Mouse (Mus musculus) hindbrain, embryonic 14.5 days (tissue): ENCODE measurements at regions not wholly inside any gene's neighbourhood (a gene's known extent, or its start where the extent isn't known, plus 50 kb on each side); places are given as distances from the start of the nearest gene placed in this dataset.

Source experiments
- ATAC-seq: fragments of 200-750 bp; cut with Nextera tagmentation; 2 replicates; pipeline ENCODE4 v1.8.0; 2017; ENCODE audit warnings: moderate number of reproducible peaks, mild to moderate bottlenecking, moderate TSS enrichment, moderate library complexity; ENCODE audit not compliant: low FRiP score
- DNase-seq: peaks from one replicate; pipeline ENCODE4 v3.0.0-alpha.2; 2015; ENCODE audit warnings: low spot score
- H3K27ac ChIP-seq: fragments of 300-500 bp; sonication (generic); 2 replicates; pipeline ENCODE4 v1.5.1; 2014; ENCODE audit warnings: mild to moderate bottlenecking, moderate library complexity
- H3K27me3 ChIP-seq: fragments of 300-500 bp; sonication (generic); 2 replicates; pipeline ENCODE4 v1.6.1; 2014; ENCODE audit warnings: mild to moderate bottlenecking, low read length, mixed read lengths; ENCODE audit not compliant: control insufficient read depth, insufficient read depth
- H3K36me3 ChIP-seq: fragments of 300-500 bp; sonication (generic); replicated peaks from 2 replicates; pipeline ENCODE4 v1.6.1; 2014; ENCODE audit not compliant: control insufficient read depth, insufficient read depth
- H3K4me1 ChIP-seq: fragments of 300-500 bp; sonication (generic); replicated peaks from 2 replicates; pipeline ENCODE4 v1.6.1; 2014; ENCODE audit warnings: antibody characterized with exemption, low read length, mixed read lengths; ENCODE audit not compliant: control insufficient read depth, insufficient read depth
- H3K4me2 ChIP-seq: fragments of 300-500 bp; sonication (generic); replicated peaks from 2 replicates; pipeline ENCODE4 v1.6.1; 2014; ENCODE audit warnings: mild to moderate bottlenecking, moderate library complexity
- H3K4me3 ChIP-seq: fragments of 300-500 bp; sonication (generic); replicated peaks from 2 replicates; pipeline ENCODE4 v1.5.1; 2014; ENCODE audit warnings: mild to moderate bottlenecking, low read length
- H3K9ac ChIP-seq: fragments of 300-500 bp; sonication (generic); 2 replicates; pipeline ENCODE4 v1.6.1; 2014
- H3K9me3 ChIP-seq: fragments of 300-500 bp; sonication (generic); 2 replicates; pipeline ENCODE4 v1.6.1; 2016; ENCODE audit warnings: low read length; ENCODE audit not compliant: control insufficient read depth
- WGBS: fragments of 180-500 bp; shearing (Covaris S2); extraction: QIAGEN DNeasy Blood & Tissue Kit; methylation state at CpG from one replicate; pipeline ENCODE4 v1.1.7; 2014; 5-methylcytosine and 5-hydroxymethylcytosine counted together

DNA sequence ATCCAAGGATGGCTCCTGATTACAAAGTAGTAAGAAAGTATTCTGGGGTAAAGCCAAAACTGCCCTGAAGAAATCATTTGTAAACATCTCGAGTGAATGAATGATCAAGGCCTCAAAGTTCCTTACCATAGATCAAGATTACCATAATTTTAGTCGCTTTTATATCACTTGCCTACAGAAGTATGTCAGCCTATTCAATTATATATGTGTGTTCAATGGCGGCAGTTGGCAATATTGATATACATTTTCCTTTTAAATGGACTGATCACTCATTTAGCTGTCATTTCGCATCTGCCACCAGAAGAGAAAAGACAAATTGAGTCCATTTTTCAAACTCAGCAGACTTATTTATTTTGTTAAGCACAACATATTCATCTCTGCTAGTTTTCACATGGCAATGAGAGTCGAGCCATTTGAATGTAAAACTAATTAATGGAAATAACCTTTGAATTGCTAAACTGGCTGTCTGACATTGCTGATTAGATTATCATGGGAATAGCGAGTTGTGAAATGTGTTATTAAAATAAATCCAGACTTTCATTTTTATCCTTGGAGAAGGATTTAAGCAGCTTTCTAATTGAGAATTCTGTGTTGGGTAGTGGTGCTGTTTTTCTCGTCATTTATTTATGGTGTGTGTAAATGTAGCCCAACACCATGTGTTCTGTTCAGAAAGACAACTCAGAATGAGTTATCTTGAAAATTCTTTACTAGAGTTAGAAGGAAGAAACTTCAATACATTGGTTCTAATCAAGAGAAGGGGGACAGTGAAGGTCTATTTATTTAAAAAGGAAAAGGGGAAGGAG, 350.6 kb upstream of the Clec14a start:
- 69% methylated on average over 7 of the region's 7 CpGs for WGBS
- no peak for DNase-seq
- Histone ChIP-seq H3K9me3 (no peaks in the 10 kb centered on the region), H3K36me3 (no peaks in the 10 kb centered on the region), H3K27me3 (no peaks in the 10 kb centered on the region), H3K4me2 (no peak overlapping the region), H3K4me3 (no peak overlapping the region), H3K9ac (no peak overlapping the region), H3K4me1 (no peaks in the 10 kb centered on the region), H3K27ac (no peak overlapping the region)
- ATAC-seq = no peak

DNA sequence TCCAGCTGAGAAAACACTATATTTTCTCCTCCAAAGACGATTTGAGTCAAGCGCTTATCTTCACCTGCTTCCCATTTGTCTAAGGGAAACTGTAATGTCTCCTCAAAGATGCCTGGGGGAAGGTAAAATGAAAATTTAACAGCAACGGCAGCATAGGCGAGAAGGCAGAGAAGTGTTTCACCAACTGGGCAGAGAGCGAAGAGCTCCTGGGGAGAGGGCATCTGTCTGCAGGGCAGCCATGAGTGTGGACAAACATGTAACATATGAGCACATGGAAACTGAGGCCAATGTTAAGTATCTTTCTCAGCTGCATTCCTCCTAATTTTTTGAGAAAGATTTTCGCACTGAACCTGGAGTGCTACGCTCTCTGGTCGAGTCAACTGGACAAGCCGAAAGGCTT, 325.7 kb upstream of the Clec14a start:
- DNase-seq (no peak), ATAC-seq (no peak)
- H3K4me2 ChIP-seq = no peak overlapping the region
- no peaks in the 10 kb centered on the region for H3K27me3 ChIP-seq
- WGBS = 81% methylated on average over 9 of the region's 9 CpGs
- H3K9ac ChIP-seq = no peak overlapping the region
- H3K36me3 ChIP-seq = no peaks in the 10 kb centered on the region
- peaks cover 7% of the 10 kb centered on the region; the same call in 1 of the 2 replicates for H3K4me1 ChIP-seq
- H3K9me3 ChIP-seq = no peaks in the 10 kb centered on the region
- no peak overlapping the region for H3K27ac ChIP-seq
- no peak overlapping the region for H3K4me3 ChIP-seq

DNA sequence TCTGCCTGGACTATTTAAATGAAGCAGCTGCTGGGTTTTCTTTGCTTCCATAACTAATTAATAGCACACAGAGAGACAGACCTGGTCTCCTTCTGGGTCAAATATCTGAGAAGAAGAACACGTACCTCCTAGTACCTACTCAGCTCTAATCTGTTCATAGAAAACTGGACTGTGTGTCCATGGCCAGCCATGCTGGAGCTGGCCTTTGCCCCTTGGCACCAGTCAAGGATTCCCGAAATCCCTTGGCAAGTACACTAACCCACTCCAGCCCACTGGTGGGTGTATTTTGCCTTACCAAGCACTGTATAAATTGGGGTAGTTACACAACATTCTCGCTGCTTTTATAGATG, 322.4 kb upstream of the Clec14a start:
- H3K27me3 ChIP-seq = no peaks in the 10 kb centered on the region
- DNase-seq (no peak), ATAC-seq (peak; percentile 24; the same call in 1 of the 2 replicates)
- no peak overlapping the region for H3K4me2 ChIP-seq
- H3K27ac ChIP-seq = no peak overlapping the region
- no peak overlapping the region for H3K4me3 ChIP-seq
- H3K4me1 ChIP-seq = peaks cover 7% of the 10 kb centered on the region; the same call in 1 of the 2 replicates
- no peaks in the 10 kb centered on the region for H3K36me3 ChIP-seq
- no peak overlapping the region for H3K9ac ChIP-seq
- WGBS = 79% methylated on average over 3 of the region's 3 CpGs
- no peaks in the 10 kb centered on the region for H3K9me3 ChIP-seq

DNA sequence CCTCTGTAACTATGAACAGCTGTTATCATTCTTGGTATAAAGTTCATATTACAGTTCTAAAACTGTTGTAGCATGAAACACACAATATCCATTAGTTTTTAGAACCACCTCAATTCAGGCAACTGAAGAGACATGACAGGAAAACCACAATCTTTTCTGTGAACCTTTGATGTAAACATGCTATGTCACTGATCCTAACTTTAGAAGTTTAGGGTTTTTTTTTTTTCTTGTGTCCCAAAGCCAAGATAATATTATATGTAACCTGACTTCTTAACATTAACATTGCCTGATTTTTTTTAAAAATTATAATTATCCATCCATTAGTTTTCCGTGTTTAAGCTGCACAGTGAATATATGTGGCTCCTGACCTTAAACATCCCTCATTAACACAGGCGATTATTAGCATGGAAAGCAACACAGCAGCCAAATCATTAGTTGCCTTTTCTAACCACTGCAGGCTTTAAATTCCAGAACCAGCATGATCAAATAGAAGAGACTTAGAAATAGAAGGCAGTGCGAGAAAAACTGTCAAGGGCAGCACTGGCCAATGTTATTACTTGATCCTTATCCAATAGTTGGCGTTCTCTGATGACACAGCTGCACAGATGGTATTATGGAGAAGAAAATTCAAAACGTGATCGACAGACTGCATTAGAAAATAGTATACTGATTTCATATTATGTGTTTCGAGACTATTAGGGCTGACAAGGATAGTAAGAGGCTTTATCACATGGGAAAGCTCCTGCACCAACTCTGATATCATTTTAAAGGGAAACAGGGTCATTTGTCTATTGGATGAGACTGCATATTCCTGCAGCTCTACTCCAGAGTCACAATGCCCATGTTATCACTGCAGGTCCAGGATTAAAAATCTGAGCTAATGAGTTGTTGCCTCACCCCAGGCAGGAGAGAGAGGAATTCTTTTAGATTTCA, 321.7 kb upstream of the Clec14a start:
- ATAC-seq (peak; percentile 37; the same call in 1 of the 2 replicates), DNase-seq (no peak)
- 59% methylated on average over 7 of the region's 7 CpGs for WGBS
- Histone ChIP-seq H3K4me1 (peaks cover 7% of the 10 kb centered on the region; the same call in 1 of the 2 replicates), H3K9ac (no peak overlapping the region), H3K36me3 (no peaks in the 10 kb centered on the region), H3K27me3 (no peaks in the 10 kb centered on the region), H3K4me2 (no peak overlapping the region), H3K4me3 (no peak overlapping the region), H3K27ac (0 out of 2 replicates have a peak overlapping the region, but pooled peaks have one; percentile 47), H3K9me3 (no peaks in the 10 kb centered on the region)

DNA sequence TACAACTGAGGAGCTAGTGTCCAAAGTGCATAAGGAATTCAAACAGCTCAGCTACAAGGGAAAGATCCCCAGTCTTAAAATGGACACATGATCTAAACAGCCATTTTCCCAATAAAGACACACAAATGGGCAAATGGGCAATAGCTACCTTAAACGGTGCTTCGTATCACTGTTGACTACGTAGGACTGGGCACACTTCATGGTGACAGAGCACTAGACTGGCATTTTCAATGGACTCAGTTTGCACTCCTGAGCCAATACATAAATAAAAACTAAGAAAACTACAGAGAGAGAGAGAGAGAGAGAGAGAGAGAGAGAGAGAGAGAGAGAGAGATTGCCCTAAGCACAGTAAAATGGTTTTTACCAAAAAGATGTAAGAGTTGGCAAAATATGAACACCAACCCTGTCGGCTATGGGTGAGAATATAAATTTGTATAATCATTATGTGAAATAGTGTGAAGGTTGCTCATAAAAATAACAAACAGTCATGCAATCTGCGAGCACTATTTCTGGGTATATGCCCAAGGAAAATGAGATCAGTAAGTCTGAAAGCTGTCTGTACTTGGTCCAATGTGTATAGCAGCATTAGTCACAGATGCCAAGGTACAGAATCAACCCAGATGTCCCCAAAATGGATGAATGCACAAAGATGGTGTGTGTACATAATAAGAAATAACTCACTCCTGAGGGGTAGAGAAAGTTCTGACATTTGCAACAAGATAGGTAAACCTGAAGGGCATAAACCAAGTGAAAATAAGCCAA, 312.9 kb upstream of the Clec14a start:
- Histone ChIP-seq H3K9ac (no peak overlapping the region), H3K4me2 (no peak overlapping the region), H3K9me3 (peaks cover 3% of the 10 kb centered on the region; the same call in 1 of the 2 replicates), H3K27me3 (no peaks in the 10 kb centered on the region), H3K4me3 (no peak overlapping the region), H3K4me1 (no peaks in the 10 kb centered on the region), H3K36me3 (no peaks in the 10 kb centered on the region), H3K27ac (no peak overlapping the region)
- WGBS = 88% methylated on average over 5 of the region's 5 CpGs
- ATAC-seq = no peak
- DNase-seq = no peak

DNA sequence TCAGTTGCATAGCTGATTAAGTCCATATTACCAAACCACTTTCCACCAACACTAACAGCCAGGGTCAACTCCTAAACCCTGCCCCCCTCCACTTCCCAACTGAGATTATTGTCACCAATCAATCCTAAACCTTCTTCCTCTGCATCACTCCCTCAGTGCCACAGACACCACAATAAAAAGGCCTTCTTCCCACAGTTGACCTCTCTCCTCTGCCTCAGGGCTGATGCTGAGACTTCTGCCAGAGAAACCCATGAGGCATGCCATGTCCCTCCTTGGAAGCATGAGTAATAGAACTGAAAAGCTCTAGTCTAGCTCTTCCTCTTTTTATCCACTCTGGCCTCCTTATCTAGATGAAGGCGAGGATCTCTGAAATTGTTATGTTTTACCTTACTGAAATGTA, 300.0 kb upstream of the Clec14a start:
- DNase-seq (no peak), ATAC-seq (no peak)
- Histone ChIP-seq H3K27me3 (no peaks in the 10 kb centered on the region), H3K4me3 (no peak overlapping the region), H3K9me3 (no peaks in the 10 kb centered on the region), H3K27ac (no peak overlapping the region), H3K4me2 (no peak overlapping the region), H3K36me3 (no peaks in the 10 kb centered on the region), H3K4me1 (no peaks in the 10 kb centered on the region), H3K9ac (no peak overlapping the region)
- 98% methylated on average over 1 of the region's 1 CpGs for WGBS

DNA sequence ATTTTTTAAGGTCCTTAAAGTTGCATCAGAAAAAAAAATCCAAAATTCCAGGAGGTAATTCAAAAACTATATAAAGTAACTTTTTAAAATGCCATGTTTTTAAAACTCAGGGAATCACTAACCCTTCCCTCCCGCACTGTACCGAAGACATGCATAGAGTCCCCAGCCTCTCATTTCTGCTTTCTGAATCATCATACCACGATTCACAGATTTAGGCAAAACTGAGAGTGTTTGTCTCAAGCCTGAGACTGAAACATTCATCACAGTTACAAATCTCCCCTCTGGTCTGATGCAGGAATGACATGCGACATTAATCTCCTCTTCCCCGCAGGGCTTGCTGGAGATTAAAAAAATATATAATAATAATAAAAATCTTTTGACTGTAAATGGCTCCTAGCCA, 291.8 kb upstream of the Clec14a start:
- Histone ChIP-seq H3K27me3 (no peaks in the 10 kb centered on the region), H3K36me3 (no peaks in the 10 kb centered on the region), H3K9ac (no peak overlapping the region), H3K9me3 (no peaks in the 10 kb centered on the region), H3K4me2 (no peak overlapping the region), H3K27ac (no peak overlapping the region), H3K4me3 (no peak overlapping the region), H3K4me1 (no peaks in the 10 kb centered on the region)
- ATAC-seq = no peak
- 77% methylated on average over 5 of the region's 5 CpGs for WGBS
- no peak for DNase-seq

DNA sequence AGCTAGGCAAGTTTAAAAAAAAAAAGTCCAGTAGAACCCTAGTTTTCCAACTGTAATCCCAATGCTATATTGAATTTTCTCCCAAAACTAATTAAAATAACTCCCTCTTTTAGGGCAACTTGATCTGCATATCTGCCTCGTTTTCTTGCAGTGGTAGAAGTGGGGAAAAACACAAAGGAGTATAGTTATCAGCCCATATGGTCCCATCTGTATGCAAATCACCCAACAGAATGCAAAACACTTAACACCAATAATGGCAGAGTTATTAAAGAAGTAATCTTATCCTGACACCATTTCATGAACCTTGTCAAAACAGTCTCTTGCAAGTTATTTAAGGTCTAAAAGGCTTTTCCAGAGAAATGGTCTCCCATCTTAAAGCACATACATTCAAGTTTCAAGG, 290.7 kb upstream of the Clec14a start:
- DNase-seq (no peak), ATAC-seq (no peak)
- Histone ChIP-seq H3K36me3 (no peaks in the 10 kb centered on the region), H3K9ac (no peak overlapping the region), H3K27ac (no peak overlapping the region), H3K4me1 (no peaks in the 10 kb centered on the region), H3K4me2 (no peak overlapping the region), H3K4me3 (no peak overlapping the region), H3K9me3 (no peaks in the 10 kb centered on the region), H3K27me3 (no peaks in the 10 kb centered on the region)
- WGBS = 19% methylated on average over 1 of the region's 1 CpGs

DNA sequence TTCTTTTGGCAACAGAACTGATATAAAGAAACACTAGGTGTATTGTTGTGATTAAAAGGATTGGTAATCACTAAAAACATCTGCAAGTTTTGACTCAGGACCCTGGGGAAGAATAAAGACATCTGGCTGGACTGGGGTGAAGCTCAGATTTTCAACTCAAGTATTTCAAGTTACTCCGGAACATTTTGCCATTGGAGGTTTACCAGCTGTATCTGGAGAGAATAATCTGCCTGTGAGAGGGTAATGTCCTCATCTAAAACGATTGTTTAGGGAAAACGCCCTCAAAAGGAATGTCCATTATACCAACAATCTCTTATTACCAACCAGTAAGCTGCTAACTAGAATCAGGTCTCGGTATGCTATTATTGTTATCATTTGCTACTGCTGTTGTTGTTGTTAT, 288.2 kb upstream of the Clec14a start:
- H3K27me3 ChIP-seq = no peaks in the 10 kb centered on the region
- no peaks in the 10 kb centered on the region for H3K4me1 ChIP-seq
- H3K36me3 ChIP-seq = no peaks in the 10 kb centered on the region
- no peak overlapping the region for H3K9ac ChIP-seq
- H3K27ac ChIP-seq = no peak overlapping the region
- no peak overlapping the region for H3K4me2 ChIP-seq
- WGBS = 79% methylated on average over 4 of the region's 4 CpGs
- no peaks in the 10 kb centered on the region for H3K9me3 ChIP-seq
- DNase-seq (no peak), ATAC-seq (no peak)
- H3K4me3 ChIP-seq = no peak overlapping the region
